Mouse (Mus musculus): ENCODE data around the gene Tle3.

DNA sequence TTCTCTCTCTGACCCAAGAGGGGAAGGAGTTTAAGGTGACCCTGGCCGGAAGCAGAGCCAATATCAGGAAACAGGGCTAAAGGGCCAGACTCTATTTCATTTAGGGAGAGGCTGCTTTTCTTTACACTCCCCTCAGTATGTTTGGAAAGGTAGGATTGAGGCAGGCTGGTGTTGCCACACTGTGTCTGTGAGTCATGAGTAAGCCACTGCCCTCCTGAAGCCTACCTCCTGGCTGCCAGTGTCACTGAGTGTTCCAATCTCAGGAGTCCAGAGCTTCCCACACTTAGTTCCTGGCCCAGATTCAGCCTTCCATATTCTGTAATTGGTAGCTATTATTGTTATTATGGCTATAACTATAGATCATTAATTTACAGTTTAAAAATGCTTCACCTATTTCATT lies 79.9 kb downstream of the Tle3 start:
- TF ChIP-seq CTCF (conservative IDR thresholded peaks at IDR 0.05; ENCODE audit: low read length) = no peak
- TF ChIP-seq NANOG (IDR thresholded peaks at IDR 0.05; ENCODE audit: borderline replicate concordance, low read length) = no peak
- TF ChIP-seq POU5F1 (IDR thresholded peaks at IDR 0.05; ENCODE audit: borderline replicate concordance, low read length) = no peak
